Mouse (Mus musculus) adrenal gland, postnatal 10 days (tissue): ENCODE data around the gene D630045J12Rik. TPM values are rescaled to one million over a fixed set of nuclear protein-coding genes. Genes with fewer than 3 reads are reported as not detected.

Experiments
- DNase-seq: peaks from one replicate; pipeline ENCODE4 v3.0.0; 2021; ENCODE audit warnings: mixed read lengths
- total RNA-seq, 2 experiments: library from RNA; stranded (reverse); gene quantifications; 2 replicates each; pipeline ENCODE4 v1.2.3; 2021

The D630045J12Rik gene
- total RNA-seq, 2 experiments from 2014 or later: 4.1 to 5.1 TPM

DNA sequence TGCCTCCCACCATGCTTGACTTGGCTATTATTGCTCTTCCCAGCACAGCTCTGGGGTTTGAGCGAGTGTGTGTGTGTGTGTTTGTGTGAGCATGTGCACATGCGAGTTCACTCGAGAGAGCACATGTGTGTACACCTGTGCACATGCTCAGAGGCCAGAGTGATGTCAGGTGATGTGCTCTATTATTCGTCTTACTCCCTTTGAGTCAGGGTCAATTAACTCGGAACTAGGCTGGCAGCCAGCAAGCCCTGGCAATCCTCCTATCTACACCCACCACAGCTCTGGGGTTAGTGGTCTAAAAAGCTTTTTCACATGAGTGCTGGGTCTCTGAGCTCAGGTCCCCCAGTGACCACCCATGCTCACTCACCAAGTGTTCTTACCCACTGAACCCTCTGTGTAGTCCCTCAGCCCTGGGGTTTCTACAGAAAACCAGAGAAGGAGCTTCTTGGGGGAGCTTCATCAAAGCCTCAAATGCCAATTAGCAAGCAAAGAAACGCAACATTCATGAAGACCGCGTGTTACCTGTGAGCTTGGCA lies 11.4 kb downstream of the D630045J12Rik start:
- no peak for DNase-seq

DNA sequence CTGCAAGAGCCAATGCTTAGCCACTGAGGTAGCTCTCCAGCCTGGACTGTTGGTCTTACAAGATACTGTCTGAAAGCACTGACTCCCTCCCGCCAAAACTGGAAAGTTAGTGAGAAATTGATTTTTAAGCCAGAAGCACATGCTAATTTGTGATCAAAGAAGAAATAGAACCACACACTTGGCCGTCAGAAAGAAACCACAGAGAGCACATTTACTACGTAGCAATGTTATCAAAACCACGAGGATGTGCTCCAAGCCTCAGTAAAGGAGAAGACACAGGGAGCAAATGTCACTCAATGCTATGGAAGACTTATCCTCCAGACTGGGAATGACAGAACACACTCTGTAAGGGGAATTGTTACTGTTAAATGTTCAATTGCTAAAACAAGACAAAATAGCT lies 12.3 kb downstream of the D630045J12Rik start:
- no peak for DNase-seq

DNA sequence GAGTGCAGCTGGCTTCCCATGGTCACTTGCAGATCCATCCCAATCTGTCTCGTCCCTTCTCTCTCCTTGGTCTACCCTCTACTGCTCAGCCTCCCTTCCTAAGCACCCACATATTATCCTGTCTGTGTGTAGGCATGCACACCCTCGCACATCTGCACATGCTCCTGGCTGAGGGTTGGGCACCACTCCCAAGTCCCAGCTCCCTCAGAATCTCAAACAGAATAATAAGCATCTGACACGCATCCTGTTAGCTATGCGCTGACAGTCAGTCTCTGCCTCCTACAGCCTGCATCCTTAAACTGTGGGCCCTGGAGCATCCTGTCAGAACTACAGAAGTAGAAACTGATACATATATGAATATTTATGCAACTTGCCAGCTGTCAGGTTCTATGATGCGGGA lies 13.2 kb downstream of the D630045J12Rik start:
- no peak for DNase-seq

DNA sequence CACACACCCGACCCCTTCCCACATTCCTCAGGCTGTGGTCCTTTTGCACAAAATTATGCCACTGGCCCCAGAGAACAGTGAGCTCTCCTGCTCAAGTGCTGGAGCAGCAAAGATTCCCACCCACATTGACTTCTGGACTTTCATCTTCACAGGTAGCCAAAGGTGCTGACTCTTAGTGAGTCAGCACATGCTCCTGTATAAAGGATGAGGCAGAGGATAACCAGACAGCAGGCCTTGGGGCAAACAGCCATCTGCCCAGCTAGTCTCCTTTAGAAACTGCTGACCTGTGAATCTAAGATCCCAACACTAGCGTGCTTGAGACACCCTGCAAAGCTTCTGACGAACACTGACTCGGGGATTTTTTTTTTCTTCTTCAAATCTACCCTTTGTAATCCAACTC lies 15.4 kb downstream of the D630045J12Rik start:
- no peak for DNase-seq

DNA sequence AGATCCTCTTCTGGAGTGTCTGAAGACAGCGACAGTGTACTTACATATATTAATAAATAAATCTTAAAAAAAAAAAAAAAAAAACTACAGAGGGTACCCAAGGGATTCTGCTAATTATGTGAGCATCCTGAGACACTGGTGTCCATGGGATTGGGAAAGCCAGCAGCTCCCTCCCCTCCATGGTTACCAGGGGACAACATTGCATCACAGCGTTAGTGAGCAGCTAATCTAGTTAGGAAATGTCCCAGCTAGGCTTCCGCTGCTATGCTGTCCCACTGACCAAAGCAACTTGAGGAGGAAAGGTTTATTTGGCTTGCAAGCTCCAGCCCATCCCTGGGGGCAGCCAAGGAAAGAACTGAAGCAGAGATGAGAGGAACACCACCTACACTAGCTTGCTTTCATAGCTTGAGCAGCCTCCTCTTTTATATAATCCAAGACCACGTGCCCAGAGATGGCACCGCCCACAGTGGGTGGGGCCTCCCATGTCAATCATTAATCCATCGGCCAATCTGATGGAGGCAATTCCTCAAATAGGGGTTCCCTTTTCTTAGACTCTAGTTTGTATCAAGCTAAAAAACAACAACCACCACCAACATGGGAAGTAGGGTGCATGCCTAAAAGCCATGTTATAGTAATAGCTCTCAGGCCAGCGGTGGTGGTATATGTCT lies 17.7 kb downstream of the D630045J12Rik start:
- DNase-seq: no peak

DNA sequence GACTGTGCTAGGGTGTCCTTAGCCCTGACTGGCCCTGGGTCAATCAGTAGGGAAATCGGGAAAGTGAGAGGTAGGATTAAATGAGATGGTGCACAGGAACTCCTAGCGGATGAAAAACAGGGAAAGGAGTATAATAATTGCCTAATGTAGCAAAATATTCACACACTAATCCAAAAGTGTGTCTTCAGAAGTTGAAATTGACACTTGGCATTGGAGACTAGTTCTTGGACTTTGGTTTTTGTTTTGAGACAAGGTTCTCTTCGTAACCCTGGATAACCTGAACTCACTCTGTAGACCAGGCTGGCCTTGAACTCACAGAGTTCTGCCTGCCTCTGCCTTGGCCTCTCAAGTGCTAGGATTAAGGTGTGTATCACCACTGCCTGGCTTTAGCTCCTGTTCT lies 20.0 kb downstream of the D630045J12Rik start:
- no peak for DNase-seq

DNA sequence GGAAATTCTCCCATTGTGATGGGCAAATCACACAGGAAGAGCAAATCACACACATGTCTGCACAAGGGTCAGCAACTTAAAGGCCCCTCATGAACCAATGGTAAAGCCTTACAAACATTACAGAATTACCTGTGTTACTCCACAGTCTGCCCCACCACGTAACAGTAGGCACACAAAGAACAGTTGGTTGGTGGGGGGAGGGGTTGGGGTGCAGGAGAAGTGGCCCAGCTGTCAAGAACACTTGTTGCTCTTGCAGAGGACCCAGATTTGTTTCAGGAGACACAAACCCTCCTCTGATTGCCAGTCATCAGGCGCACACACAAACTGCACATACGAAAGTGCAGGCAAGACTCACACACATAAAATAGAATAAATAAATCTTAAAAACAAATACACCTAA lies 20.9 kb downstream of the D630045J12Rik start:
- no peak for DNase-seq

DNA sequence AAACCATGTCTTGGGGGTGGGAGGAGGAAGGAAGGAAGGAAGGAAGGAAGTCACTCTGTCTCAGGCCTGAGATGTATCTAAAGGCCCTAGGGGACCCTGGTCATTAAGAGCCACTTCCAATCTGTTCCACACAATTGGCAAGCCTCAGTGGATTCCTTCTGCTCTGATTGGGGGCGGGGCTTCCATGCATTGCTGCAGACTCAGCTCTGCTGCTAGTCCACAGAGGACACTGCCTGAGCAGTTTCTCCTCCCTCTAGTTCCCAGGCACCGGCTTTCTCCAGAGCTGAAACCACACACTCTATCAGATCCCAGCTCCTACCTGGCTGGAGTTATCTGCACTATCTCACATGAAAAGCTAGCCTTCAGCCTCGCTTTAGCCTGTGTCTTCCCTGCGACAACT lies 21.8 kb downstream of the D630045J12Rik start:
- DNase-seq: peak; percentile 24

DNA sequence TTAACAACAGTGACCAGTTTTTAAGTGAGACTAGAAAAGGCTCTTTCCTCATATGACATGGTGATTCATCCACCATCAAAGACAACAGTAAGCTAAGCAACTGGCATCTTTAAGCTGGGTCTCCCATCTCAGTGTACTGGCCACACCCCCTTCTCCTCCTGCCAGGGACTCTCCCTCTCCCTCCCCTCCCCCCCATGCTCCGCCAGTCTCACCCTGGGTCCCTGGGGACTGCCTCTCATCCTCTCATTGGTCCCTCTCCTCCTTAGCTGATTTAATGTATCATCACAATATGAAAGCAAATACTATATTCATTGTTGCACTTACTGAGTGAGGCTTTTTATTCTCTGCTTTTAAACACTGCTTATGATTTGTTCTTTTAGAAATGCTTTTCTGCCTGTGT lies 29.7 kb downstream of the D630045J12Rik start:
- no peak for DNase-seq

DNA sequence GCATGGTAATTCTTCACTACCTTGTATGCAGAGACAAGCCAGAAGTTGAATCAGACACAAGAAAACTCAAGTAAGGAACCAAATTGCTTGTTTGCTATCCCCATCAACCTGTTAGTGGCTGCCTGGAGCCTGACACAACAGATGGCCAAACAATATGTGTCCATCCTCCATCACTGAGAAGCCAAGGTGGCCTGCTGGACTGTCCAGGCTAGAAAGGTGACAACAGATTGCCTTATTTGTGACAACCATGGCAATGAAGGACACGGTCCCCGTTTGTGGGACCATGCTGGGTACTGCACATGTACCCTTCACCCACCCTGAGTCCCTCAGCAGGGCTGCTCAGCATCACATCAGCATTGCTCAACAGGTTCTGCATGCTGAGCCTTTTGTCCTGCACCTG lies 34.5 kb downstream of the D630045J12Rik start:
- DNase-seq: no peak

DNA sequence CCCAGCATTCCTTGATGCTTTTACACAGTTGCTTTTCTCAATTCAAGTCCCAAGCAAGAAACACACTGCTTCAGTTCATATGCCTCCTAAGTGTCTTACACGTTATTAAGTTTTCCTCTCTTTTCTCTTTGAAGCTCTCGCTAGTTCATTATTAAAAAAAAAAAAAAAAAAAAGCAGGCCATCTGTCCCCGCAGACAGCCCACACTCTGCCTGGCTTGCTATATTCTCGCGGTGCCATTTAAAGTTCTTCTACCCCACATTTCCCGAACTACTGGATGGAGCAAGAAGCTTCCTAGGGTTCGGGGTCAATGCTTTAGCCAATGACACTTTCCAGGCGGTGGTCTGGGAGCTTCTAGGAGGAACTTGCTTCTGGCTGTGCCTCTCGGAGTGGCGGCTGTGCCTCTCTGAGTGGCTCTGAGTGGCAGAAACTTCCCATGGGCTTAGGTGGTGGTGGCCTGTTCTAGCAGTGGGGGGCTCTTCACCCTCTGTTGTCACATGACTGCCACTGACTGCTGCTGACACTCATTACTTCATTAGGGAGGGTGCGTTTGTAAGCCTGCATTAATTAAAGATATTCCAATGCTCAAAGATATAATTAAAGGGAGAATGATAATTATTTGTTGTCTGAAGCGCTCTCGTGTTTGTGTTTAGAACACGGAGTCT lies 38.2 kb downstream of the D630045J12Rik start:
- no peak for DNase-seq

DNA sequence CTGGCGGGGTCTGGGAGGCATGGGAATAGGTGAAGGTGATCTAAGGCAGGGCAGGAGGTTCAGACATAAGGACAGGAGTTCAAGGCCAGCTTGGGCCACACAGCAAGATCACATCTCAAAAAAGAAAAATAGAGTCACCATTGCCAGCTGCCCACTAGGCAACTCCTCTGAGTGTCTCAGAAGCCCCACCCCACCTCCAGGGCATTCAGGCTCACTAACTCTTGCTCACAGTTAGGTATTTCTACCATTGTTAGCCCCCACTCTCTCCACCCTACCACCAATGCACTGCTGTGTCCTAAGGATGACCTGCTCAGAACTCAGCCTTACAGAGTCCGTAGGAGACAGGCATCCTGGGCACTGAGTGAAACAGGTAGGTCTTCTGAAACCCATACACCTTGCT lies 46.2 kb downstream of the D630045J12Rik start:
- DNase-seq: no peak

DNA sequence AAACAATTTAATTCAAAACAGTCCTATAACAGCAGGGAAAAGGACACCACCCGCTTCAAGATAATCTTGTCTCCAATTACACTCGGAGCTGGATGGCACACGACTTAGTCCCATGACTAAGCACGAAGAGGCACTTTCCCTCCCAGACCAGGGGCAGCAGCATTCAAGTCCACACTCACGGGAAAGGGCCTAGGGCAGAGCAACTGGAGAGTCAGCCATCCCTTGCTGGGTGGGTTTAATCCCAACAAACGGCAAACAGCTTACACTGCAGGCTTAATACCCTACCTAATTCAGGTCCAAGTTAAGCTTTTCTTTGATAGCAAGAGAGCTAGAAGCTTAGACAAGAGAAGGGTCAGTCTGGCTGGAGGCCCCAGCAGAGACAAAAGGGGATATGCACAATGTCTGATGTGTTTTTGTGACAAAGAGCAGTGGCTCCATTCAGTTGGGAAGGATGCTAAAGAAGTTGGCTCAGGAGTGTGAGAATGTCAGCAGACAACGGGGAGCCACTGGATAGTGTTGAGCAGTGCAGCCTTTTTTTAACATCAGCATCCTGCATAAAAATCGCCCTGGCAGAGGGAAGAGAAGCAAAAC lies 46.8 kb downstream of the D630045J12Rik start:
- no peak for DNase-seq

DNA sequence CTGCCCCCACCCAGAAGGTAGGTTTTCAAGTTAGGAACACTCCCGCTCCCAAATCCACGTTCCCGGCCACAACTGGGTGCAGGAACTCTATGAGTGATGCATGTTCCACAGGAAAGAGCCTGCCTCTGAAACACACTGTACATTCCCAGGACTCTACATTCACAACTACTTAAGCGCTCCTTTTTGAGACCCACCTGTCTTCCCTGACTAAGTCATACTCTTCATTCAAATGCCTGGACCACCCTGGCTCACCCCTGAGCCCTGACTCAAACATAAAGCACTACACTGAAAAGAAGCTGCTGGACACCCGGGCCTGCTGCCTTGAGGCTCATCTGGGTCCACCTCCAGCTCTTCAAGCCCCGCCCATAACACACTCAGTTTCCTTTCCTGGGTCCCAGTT lies 48.4 kb downstream of the D630045J12Rik start:
- DNase-seq: no peak

DNA sequence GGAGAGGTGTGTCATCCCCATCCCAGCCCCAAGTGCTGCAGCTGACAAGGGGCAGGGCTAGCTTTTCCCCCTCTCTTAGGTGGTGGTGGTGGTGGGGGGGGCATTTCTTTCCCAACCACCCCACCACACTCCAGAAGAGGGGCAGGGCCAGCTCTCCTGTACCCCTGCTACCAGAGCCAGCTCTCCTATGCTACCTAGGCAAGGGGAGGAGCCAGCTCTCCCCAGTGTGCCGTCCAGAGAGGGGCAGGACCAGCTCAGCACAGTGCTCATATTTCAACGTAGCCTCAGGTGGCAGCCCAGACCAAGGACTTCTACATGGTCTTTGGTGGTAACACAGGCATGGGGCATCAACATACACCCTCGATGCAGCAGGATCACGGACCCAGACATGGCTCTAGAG lies 50.0 kb downstream of the D630045J12Rik start:
- DNase-seq: no peak

DNA sequence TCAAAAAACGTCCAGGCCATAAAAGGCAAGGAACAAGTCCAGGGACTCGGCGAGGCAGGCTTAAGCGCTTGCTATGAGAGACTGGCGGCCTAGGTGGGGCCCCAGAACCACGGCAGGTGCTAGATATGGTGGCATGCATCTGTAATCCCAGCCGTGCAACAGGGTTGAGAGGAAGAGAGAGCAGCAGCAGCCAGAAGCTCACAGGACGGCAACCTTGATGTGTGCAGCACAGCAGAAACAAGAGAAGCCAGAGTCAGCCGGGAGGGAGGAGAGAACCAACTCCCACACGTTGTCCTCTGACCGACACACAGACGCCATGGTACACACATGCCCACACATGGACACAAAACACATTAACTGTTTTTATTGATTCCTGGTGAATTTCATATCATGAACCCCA lies 51.0 kb downstream of the D630045J12Rik start:
- no peak for DNase-seq

DNA sequence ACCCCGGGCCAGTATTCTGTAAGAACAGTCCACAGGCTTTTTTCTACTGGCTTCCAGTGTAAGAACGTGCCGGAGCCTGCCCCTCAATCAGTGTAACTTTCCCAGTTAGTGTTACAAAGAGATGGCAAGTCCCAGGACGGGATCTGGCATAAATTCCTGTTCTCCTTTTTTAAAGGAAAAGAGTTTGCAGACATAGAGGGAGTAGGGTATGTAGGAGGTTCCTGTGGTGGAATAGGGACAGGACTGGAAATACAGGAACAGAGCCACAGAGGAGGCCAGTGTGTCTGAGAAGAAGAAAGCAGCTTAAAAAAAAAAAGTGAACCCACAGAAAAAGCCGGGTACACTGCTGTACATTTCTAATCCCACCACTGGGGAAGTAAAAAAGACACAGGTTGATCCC lies 52.3 kb downstream of the D630045J12Rik start:
- no peak for DNase-seq

DNA sequence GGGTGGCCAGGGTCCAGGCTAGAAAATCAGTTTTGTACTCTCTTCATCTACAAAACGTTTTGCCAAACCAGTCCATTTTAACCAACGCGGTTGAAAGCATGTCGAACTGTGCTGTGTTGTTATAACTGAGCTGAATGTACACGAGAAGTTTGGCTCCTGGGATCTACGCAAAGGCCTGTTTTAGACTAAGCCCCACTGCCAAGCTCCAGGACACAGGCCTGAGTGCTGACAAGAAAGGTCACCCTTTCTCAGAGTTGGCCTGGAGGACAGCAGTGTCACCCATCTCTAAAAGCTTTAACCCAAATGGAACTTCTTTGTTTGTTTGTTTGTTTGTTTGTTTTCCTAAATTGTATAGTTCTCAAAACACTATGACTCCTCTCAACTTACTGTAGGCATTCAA lies 54.2 kb downstream of the D630045J12Rik start:
- DNase-seq: no peak

DNA sequence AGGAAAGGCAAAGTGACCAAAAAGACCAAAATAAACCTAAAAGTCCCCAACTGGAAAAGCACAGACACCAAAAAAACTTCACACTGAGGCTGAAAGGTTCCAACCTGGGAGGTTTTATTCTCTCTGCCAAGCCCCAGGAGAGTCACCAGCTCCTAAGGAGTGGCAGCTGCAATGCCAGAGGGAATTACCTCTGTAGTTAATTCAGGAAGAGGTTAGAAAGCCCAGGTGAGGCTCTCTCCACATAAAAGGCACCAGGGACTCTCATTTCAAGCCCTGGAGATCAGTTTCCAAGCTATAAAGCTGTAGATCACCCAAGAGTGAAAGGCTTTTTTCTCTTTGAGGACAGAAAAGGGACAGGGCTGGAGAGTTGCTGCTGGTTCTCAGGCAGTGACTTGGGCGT lies 55.1 kb downstream of the D630045J12Rik start:
- no peak for DNase-seq

DNA sequence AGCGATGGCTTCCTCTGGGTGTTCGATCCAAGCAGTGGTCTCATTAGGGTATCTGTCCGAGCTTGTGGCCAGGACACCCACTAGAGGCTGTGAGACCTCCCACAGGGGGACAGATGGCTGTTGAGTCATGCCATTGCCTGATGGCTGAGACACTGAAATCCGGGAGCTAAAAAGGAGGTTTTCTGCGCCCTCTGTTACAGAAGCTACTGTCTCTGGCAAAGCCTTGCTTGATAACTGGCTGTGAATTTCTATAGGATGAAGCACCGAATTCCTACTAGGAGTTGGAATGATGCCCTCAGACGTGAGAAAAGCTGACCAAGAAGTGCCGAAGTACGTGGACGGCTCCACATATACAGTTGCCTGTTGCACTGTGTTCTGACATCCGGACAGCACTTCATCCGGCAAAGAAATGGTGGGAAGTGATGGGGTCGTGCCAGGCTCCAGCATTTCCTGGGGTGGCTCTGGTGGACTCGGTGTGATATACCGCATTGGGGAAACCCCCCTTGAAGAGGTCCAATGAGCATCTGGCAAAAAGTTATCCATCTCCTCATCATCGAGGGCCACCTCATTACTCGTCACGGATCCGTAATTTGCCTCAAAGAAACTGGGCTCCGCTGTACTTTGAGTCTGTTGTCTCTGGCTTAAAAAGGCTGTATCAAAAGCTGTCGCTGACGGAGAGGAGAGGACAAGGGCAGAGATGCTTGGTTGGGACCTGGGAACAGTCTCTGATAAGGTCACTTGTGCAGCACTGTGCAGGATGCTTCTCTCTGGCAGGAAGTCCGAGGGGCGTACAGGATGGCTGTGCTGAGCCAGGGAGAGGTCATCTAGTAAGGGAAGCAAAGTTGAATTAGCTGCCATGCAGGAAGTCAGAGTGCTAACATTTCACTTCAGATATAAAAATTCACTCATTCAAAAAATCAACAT lies 57.3 kb downstream of the D630045J12Rik start:
- DNase-seq: no peak

DNA sequence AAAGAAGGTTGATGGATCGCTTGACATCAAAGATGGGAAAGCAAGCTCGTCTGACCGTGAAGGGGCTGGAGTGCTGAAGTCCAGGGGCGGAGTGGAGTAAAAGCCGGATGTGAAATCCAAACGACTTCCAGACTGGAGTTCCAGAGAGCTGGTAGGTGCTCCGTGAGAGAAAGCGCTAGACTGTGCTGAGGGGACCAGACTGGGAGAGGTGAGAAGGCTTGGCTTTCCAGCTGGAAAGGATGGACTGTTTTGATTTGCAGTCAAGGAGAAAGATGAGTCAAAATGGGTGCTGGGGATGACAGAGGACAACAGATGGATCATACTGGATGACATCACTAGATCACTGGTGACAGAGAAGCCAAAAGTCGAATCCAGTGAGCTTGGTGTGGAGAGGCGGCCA lies 58.5 kb downstream of the D630045J12Rik start:
- DNase-seq: no peak

DNA sequence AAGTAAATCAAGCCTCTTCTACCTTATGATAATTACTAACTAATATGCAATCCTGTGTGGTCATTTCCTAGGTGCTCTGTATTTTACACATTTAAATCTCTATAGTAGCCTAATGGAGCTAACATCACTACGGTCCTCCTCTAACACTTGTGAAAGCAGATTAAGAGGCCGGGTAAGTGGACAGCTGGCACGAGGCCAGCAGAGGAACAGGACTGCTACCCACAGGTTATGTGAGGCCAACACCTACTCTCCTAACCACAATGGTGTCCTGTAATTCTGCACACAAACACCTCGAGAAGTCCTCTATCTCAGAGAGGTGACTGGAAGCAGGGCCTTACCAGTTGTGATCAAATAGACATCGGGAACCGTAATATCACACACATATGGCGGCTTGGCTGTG lies 59.8 kb downstream of the D630045J12Rik start:
- no peak for DNase-seq

DNA sequence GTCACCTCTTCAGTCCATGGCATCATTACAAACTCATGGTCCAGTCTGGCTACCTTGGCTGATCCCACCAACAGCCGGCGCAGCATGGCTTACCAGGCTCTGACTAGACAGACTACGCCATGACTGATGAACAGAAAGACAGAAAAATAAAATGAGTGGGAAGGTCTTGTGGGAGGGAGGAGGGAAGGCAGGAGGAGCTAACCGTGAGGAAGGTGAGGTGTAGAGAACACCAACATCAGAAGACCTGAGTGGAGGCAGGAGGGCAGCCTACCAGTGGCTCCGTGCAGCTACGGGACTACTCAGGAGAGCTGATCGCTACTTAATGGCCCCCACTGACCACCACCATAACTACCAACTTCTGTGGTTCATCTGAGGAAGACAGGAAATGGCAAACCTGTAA lies 60.9 kb downstream of the D630045J12Rik start:
- no peak for DNase-seq
